Mouse (Mus musculus) brown adipose tissue, adult 24 weeks (tissue): ENCODE results near the gene Lonp2. TPM values are rescaled to one million over a fixed set of nuclear protein-coding genes. Genes with fewer than 3 reads are reported as not detected.
A peak's percentile ranks its signal among the peaks of the same experiment; 100 is the strongest.

ENCODE experiments used
- H3K27ac ChIP-seq: fragments of 200-500 bp; replicated peaks from 2 replicates; pipeline ENCODE4 v1.5.1; 2012; ENCODE audit warnings: low read depth, mild to moderate bottlenecking, low read length
- H3K4me1 ChIP-seq: fragments of 200-500 bp; 2 replicates; pipeline ENCODE4 v1.6.1; 2012; ENCODE audit warnings: low read length, mixed read lengths; ENCODE audit not compliant: control insufficient read depth, insufficient read depth, insufficient read length
- H3K4me3 ChIP-seq: fragments of 200-500 bp; 2 replicates; pipeline ENCODE4 v1.5.1; 2012; ENCODE audit warnings: low read depth, mild to moderate bottlenecking, low read length, moderate library complexity; ENCODE audit not compliant: insufficient read depth
- polyA plus RNA-seq: library from polyadenylated mRNA; stranded (reverse); fragments of >200 nt; gene quantifications from 2 replicates; pipeline ENCODE4 v1.2.4, GENCODE M21; 2012; ENCODE audit not compliant: missing spikeins, insufficient read depth, insufficient read length

Lonp2 gene
- polyA plus RNA-seq, 1 experiment = 121 TPM

GRCm38 (mm10) chr8:86599299-86599698 lies 24.5 kb upstream of the Lonp2 start:
- Histone ChIP-seq H3K4me3 (no peak overlapping the region), H3K27ac (no peak overlapping the region), H3K4me1 (no peaks in the 10 kb centered on the region)

- Histone ChIP-seq H3K4me3 (no peak overlapping the region), H3K27ac (no peak overlapping the region), H3K4me1 (no peaks in the 10 kb centered on the region)
These were observed 23.5 kb upstream of the Lonp2 start for GRCm38 (mm10) chr8:86600311-86600710.

- Histone ChIP-seq H3K4me1 (no peaks in the 10 kb centered on the region), H3K4me3 (no peak overlapping the region), H3K27ac (no peak overlapping the region)
These were observed 20.7 kb upstream of the Lonp2 start for GRCm38 (mm10) chr8:86603174-86603573.

GRCm38 (mm10) chr8:86604676-86605075 lies 19.2 kb upstream of the Lonp2 start:
- Histone ChIP-seq H3K27ac (no peak overlapping the region), H3K4me3 (no peak overlapping the region)

GRCm38 (mm10) chr8:86613798-86614197 lies 10.0 kb upstream of the Lonp2 start:
- Histone ChIP-seq H3K27ac (no peak overlapping the region), H3K4me1 (no peaks in the 10 kb centered on the region), H3K4me3 (no peak overlapping the region)

More at GRCm38 (mm10) chr8:86604676-86605075, 19.2 kb upstream of the Lonp2 start:
- H3K4me1 ChIP-seq = no peaks in the 10 kb centered on the region

- Histone ChIP-seq H3K27ac (no peak overlapping the region), H3K4me3 (no peak overlapping the region), H3K4me1 (no peaks in the 10 kb centered on the region)
These were observed 8.6 kb upstream of the Lonp2 start for GRCm38 (mm10) chr8:86615095-86615769.

- Histone ChIP-seq H3K4me3 (no peak overlapping the region), H3K27ac (no peak overlapping the region), H3K4me1 (no peaks in the 10 kb centered on the region)
These were observed 6.0 kb upstream of the Lonp2 start for GRCm38 (mm10) chr8:86617759-86618387.

GRCm38 (mm10) chr8:86623551-86623910 lies 312 bp upstream of the Lonp2 start:
- peak overlapping the region; percentile 71 for H3K27ac ChIP-seq
- H3K4me3 ChIP-seq = peak overlapping the region; percentile 73
- H3K4me1 ChIP-seq = 0 out of 2 replicates have a peak, but pooled peaks cover 2% of the 10 kb centered on the region

GRCm38 (mm10) chr8:86624915-86625314 lies 1.1 kb downstream of the Lonp2 start:
- H3K27ac ChIP-seq = peak overlapping the region; percentile 85
- peaks cover 3% of the 10 kb centered on the region; the same call in 1 of the 2 replicates for H3K4me1 ChIP-seq
- H3K4me3 ChIP-seq = peak overlapping the region; percentile 81

GRCm38 (mm10) chr8:86630212-86630611 lies 6.4 kb downstream of the Lonp2 start:
- H3K27ac ChIP-seq = no peak overlapping the region
- H3K4me3 ChIP-seq = no peak overlapping the region
- peaks cover 5% of the 10 kb centered on the region for H3K4me1 ChIP-seq

- H3K27ac ChIP-seq = no peak overlapping the region
These were observed 7.6 kb downstream of the Lonp2 start for GRCm38 (mm10) chr8:86631395-86631794.

GRCm38 (mm10) chr8:86637826-86638225 lies 14.0 kb downstream of the Lonp2 start:
- H3K27ac ChIP-seq = no peak overlapping the region
- no peaks in the 10 kb centered on the region for H3K4me1 ChIP-seq
- H3K4me3 ChIP-seq = no peak overlapping the region

More at GRCm38 (mm10) chr8:86631395-86631794, 7.6 kb downstream of the Lonp2 start:
- no peak overlapping the region for H3K4me3 ChIP-seq
- H3K4me1 ChIP-seq = peaks cover 5% of the 10 kb centered on the region

GRCm38 (mm10) chr8:86638981-86639380 lies 15.1 kb downstream of the Lonp2 start:
- H3K27ac ChIP-seq = no peak overlapping the region
- H3K4me3 ChIP-seq = no peak overlapping the region
- no peaks in the 10 kb centered on the region for H3K4me1 ChIP-seq

- Histone ChIP-seq H3K4me3 (no peak overlapping the region), H3K4me1 (no peaks in the 10 kb centered on the region), H3K27ac (no peak overlapping the region)
These were observed 18.8 kb downstream of the Lonp2 start for GRCm38 (mm10) chr8:86642682-86643081.

GRCm38 (mm10) chr8:86644661-86645060 lies 20.8 kb downstream of the Lonp2 start:
- no peak overlapping the region for H3K27ac ChIP-seq
- H3K4me1 ChIP-seq = no peaks in the 10 kb centered on the region
- no peak overlapping the region for H3K4me3 ChIP-seq

- no peak overlapping the region for H3K27ac ChIP-seq
- no peak overlapping the region for H3K4me3 ChIP-seq
These were observed 23.9 kb downstream of the Lonp2 start for GRCm38 (mm10) chr8:86647771-86648170.

More at GRCm38 (mm10) chr8:86647771-86648170, 23.9 kb downstream of the Lonp2 start:
- H3K4me1 ChIP-seq = no peaks in the 10 kb centered on the region
